Mouse (Mus musculus): ENCODE data around the gene Gpld1. TPM values are rescaled to one million over a fixed set of nuclear protein-coding genes. Genes with fewer than 3 reads are reported as not detected.

Gpld1 gene
- polyA plus RNA-seq (2014; fragmentation: Nextera tagmentation; extraction: Ambion mirVana) = 1.7 and 2.2 TPM in 2 replicates

DNA sequence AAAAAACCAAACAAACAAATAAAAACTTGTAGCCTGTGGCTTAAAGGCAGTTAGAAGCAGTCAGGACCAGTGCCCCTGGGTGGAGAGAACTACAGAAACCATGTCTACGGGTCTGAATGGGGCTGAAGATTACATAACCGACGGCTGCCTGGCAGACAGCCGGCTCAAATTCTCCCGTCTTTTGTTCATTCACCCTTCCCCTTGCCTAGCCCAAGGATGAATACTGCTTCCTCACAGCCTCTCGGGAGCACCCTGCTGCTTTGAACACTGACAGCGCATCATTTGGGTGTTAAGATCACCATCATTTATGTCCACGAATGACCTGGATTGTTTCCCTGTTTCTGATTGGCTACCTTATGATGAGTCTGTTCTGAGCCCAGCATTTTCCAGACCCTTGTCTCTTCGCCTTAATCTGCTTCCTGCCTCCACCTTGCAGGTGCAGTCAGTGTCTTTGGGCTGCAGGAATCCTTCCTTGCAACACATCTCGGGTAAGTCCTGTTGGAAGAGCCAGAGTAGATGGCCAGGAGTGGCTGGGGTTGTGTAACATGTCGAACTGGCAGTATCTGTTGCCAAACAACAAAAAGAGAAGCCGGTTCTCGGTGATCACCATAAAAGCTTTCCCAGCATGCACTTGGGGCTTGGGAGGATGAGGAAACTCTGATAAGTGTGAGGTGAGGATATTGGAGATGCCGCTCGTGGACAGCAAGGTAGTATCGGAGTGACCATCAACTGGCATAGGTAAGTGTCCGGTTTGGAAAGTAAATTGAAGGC is at the start of gene Gpld1:
Gene Gpld1 (plus strand): TSS at position 641 of the 771 bp plus-strand sequence.
- no peaks in the 10 kb centered on the region for H3K27me3 ChIP-seq (replicated peaks; ENCODE audit: control insufficient read depth, insufficient read depth, low read length)
- H3K9me3 ChIP-seq (ENCODE audit: control insufficient read depth, low read length) = no peaks in the 10 kb centered on the region
- DNase-seq (ENCODE audit: low spot score) (peak; percentile 14), ATAC-seq (ENCODE audit: low read depth) (no peak)
- H3K36me3 ChIP-seq (ENCODE audit: control insufficient read depth, insufficient read depth, low read length) = no peaks in the 10 kb centered on the region
- 58% methylated on average over 17 of the region's 17 CpGs for WGBS
- no peak within 1 kb of the TSS for H3K4me2 ChIP-seq (ENCODE audit: low read depth, low read length)
- no peak within 1 kb of the TSS for H3K27ac ChIP-seq (replicated peaks; ENCODE audit: low read depth, low read length)
- H3K4me3 ChIP-seq (ENCODE audit: low read depth, low read length) = no peak within 1 kb of the TSS
- peaks cover 5% of the 10 kb centered on the region; the same call in 1 of the 2 replicates for H3K4me1 ChIP-seq (ENCODE audit: control insufficient read depth, insufficient read depth, low read length)
- H3K9ac ChIP-seq (ENCODE audit: low read depth, low read length) = no peak within 1 kb of the TSS

DNA sequence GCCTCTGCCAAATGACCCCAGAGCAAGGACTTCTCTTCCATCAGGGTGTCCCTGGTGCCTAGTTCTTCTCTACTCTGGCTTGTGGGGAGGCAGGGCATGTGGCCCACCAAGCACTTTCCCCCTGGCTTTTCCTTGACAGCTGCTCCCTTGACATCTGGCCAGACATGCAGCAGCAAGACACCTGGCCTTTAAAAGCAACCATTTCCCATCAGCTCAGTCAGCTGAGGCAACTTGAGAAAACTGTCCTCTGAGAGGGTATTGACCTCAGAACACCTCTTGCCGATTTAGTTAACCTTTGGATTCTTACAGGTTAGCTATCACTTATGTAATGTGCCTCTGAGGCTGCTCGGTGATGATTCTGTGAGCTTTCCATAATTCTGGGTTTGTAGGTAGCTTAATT is 49.1 kb upstream of the Gpld1 start:
- H3K9ac ChIP-seq (ENCODE audit: low read depth, low read length) = no peak overlapping the region
- DNase-seq (ENCODE audit: low spot score) (no peak), ATAC-seq (ENCODE audit: low read depth) (no peak)
- H3K4me3 ChIP-seq (ENCODE audit: low read depth, low read length) = no peak overlapping the region
- no peaks in the 10 kb centered on the region for H3K27me3 ChIP-seq (replicated peaks; ENCODE audit: control insufficient read depth, insufficient read depth, low read length)
- no peaks in the 10 kb centered on the region for H3K36me3 ChIP-seq (ENCODE audit: control insufficient read depth, insufficient read depth, low read length)
- H3K4me2 ChIP-seq (ENCODE audit: low read depth, low read length) = no peak overlapping the region
- H3K9me3 ChIP-seq (ENCODE audit: control insufficient read depth, low read length) = no peaks in the 10 kb centered on the region
- 80% methylated on average over 2 of the region's 2 CpGs for WGBS
- H3K4me1 ChIP-seq (ENCODE audit: control insufficient read depth, insufficient read depth, low read length) = no peaks in the 10 kb centered on the region
- H3K27ac ChIP-seq (replicated peaks; ENCODE audit: low read depth, low read length) = no peak overlapping the region

DNA sequence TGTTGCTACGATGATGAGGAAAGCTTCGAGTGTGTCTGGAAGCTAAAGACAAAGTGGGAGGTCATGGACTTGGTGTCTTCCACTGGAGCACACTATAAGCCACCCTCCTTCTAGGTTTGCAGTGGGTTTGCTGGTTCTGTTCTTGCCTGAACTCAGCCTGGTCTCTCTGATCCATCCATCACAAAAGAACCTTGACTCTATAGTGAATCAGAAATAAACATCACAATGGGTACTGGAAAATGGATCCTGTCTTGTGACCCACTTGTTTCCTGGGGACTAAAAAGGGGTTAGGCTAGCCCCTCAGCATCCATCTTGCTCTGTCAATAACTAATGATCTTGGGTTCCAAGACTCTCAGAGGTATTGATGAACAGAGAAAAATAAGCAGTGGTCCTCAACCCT is 41.0 kb upstream of the Gpld1 start:
- Histone ChIP-seq H3K9me3 (ENCODE audit: control insufficient read depth, low read length) (no peaks in the 10 kb centered on the region), H3K4me2 (ENCODE audit: low read depth, low read length) (no peak overlapping the region), H3K9ac (ENCODE audit: low read depth, low read length) (no peak overlapping the region), H3K36me3 (ENCODE audit: control insufficient read depth, insufficient read depth, low read length) (no peaks in the 10 kb centered on the region), H3K27ac (replicated peaks; ENCODE audit: low read depth, low read length) (no peak overlapping the region), H3K4me1 (ENCODE audit: control insufficient read depth, insufficient read depth, low read length) (no peaks in the 10 kb centered on the region), H3K4me3 (ENCODE audit: low read depth, low read length) (no peak overlapping the region), H3K27me3 (replicated peaks; ENCODE audit: control insufficient read depth, insufficient read depth, low read length) (no peaks in the 10 kb centered on the region)
- ATAC-seq (ENCODE audit: low read depth) (no peak), DNase-seq (ENCODE audit: low spot score) (no peak)
- 89% methylated on average over 2 of the region's 2 CpGs for WGBS

DNA sequence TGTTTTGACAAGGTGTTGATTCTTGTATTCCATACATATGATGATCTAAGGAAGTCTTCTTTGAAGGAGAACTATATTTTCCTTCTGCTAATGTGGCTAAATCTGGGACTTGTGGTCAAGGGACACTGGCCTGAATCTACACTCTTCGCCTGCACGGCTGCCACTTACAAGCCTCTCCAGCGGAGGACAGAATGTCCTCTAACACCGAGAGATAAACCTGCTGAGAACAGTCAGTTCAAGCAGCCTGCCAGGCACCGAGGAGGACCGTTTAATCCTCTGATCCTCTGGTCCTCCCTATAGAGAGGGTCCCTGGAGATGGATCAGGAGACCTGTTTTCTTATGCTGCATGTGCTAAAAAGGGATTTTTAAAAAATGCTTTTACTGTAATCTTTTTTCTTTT is 39.5 kb upstream of the Gpld1 start:
- WGBS = 77% methylated on average over 6 of the region's 6 CpGs
- Histone ChIP-seq H3K27ac (replicated peaks; ENCODE audit: low read depth, low read length) (no peak overlapping the region), H3K36me3 (ENCODE audit: control insufficient read depth, insufficient read depth, low read length) (no peaks in the 10 kb centered on the region), H3K9me3 (ENCODE audit: control insufficient read depth, low read length) (no peaks in the 10 kb centered on the region), H3K4me3 (ENCODE audit: low read depth, low read length) (no peak overlapping the region), H3K27me3 (replicated peaks; ENCODE audit: control insufficient read depth, insufficient read depth, low read length) (no peaks in the 10 kb centered on the region), H3K4me1 (ENCODE audit: control insufficient read depth, insufficient read depth, low read length) (no peaks in the 10 kb centered on the region), H3K9ac (ENCODE audit: low read depth, low read length) (no peak overlapping the region), H3K4me2 (ENCODE audit: low read depth, low read length) (no peak overlapping the region)
- ATAC-seq (ENCODE audit: low read depth) (no peak), DNase-seq (ENCODE audit: low spot score) (no peak)

DNA sequence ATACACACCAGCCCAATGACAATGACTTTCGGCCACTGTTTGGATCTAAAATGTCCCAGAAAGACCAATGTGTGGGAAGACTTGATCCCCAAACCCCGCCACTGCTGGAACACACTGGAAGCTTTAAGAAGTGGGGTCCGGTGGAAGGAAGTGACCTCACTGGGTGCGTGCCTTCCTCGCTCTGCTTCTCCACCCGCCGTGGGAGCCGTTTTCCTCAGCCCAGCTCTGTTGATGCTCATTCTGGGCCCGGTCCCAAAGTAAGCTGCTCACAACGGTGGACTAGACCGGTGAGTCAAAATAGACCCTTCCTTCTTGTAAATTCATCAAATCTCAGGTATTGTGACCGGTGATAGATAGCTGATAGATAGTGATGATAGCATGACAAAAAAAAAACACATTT is 37.5 kb upstream of the Gpld1 start:
- H3K27ac ChIP-seq (replicated peaks; ENCODE audit: low read depth, low read length) = no peak overlapping the region
- ATAC-seq (ENCODE audit: low read depth) = no peak
- DNase-seq (ENCODE audit: low spot score) = no peak
- no peak overlapping the region for H3K4me2 ChIP-seq (ENCODE audit: low read depth, low read length)
- no peak overlapping the region for H3K4me3 ChIP-seq (ENCODE audit: low read depth, low read length)
- H3K36me3 ChIP-seq (ENCODE audit: control insufficient read depth, insufficient read depth, low read length) = no peaks in the 10 kb centered on the region
- 86% methylated on average over 12 of the region's 12 CpGs for WGBS
- H3K9me3 ChIP-seq (ENCODE audit: control insufficient read depth, low read length) = no peaks in the 10 kb centered on the region
- no peaks in the 10 kb centered on the region for H3K4me1 ChIP-seq (ENCODE audit: control insufficient read depth, insufficient read depth, low read length)
- no peak overlapping the region for H3K9ac ChIP-seq (ENCODE audit: low read depth, low read length)
- no peaks in the 10 kb centered on the region for H3K27me3 ChIP-seq (replicated peaks; ENCODE audit: control insufficient read depth, insufficient read depth, low read length)

DNA sequence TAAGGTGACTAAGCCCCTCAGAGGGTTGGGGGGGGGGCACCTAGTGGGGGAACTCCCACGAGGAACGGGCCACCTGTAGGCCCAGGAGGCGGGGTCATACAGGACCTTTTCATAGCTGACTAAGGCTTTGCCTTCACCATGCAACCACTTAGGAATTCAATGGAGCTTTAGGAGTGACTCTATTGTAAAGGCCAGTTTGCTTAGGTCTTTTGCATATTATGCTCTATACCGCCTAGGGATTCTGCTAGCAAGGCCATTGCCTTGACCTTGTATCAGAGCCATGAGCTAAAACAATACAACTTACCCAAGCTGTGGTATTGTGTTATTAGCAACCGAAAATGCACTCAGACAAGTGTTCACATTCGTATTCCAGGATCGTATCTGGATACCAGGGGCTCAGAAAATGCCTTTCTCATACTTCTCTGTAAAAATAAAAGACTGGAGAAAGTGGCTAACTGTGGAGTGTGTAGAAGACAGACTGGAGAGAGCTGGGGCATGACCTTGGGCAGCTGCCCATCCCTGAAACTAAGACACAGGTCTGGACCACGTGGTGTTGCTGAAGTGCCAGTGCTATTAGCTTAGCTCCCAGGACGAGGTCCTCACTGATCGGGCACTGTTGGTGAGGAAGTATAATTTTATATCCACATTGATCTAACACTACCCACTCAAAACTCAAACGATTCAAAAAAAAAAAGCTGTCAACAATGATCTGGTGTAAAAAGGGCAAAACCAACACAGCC is 36.0 kb upstream of the Gpld1 start:
- no peaks in the 10 kb centered on the region for H3K27me3 ChIP-seq (replicated peaks; ENCODE audit: control insufficient read depth, insufficient read depth, low read length)
- H3K36me3 ChIP-seq (ENCODE audit: control insufficient read depth, insufficient read depth, low read length) = peaks cover 10% of the 10 kb centered on the region; the same call in 1 of the 2 replicates
- H3K27ac ChIP-seq (replicated peaks; ENCODE audit: low read depth, low read length) = no peak overlapping the region
- no peaks in the 10 kb centered on the region for H3K4me1 ChIP-seq (ENCODE audit: control insufficient read depth, insufficient read depth, low read length)
- H3K9ac ChIP-seq (ENCODE audit: low read depth, low read length) = no peak overlapping the region
- H3K9me3 ChIP-seq (ENCODE audit: control insufficient read depth, low read length) = no peaks in the 10 kb centered on the region
- 81% methylated on average over 11 of the region's 11 CpGs for WGBS
- H3K4me3 ChIP-seq (ENCODE audit: low read depth, low read length) = no peak overlapping the region
- no peak for ATAC-seq (ENCODE audit: low read depth)
- DNase-seq (ENCODE audit: low spot score) = no peak
- H3K4me2 ChIP-seq (ENCODE audit: low read depth, low read length) = no peak overlapping the region

DNA sequence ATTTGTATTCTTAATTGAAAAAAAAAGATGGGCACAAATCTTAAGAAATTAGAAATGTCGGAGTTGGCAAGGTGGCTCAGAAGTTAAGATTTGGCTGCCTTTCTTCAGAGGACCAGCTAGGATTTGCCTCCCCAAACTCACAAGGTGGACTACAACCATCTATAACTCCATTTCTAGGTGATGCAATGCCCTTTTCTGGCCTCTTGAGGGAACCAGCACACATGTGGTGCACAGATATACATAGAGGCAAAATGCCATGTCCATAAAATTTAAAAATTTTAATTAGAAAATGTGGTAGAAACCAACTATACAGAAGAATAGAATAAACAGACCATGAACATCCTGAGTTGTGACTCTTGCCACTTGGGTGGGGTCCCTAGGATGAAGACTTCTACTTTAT is 33.8 kb upstream of the Gpld1 start:
- 88% methylated on average over 1 of the region's 1 CpGs for WGBS
- DNase-seq (ENCODE audit: low spot score) = no peak
- H3K27me3 ChIP-seq (replicated peaks; ENCODE audit: control insufficient read depth, insufficient read depth, low read length) = no peaks in the 10 kb centered on the region
- no peak for ATAC-seq (ENCODE audit: low read depth)
- H3K27ac ChIP-seq (replicated peaks; ENCODE audit: low read depth, low read length) = no peak overlapping the region
- H3K9ac ChIP-seq (ENCODE audit: low read depth, low read length) = no peak overlapping the region
- H3K9me3 ChIP-seq (ENCODE audit: control insufficient read depth, low read length) = no peaks in the 10 kb centered on the region
- H3K4me2 ChIP-seq (ENCODE audit: low read depth, low read length) = no peak overlapping the region
- no peaks in the 10 kb centered on the region for H3K4me1 ChIP-seq (ENCODE audit: control insufficient read depth, insufficient read depth, low read length)
- peaks cover 20% of the 10 kb centered on the region; the same call in 1 of the 2 replicates for H3K36me3 ChIP-seq (ENCODE audit: control insufficient read depth, insufficient read depth, low read length)
- H3K4me3 ChIP-seq (ENCODE audit: low read depth, low read length) = no peak overlapping the region

DNA sequence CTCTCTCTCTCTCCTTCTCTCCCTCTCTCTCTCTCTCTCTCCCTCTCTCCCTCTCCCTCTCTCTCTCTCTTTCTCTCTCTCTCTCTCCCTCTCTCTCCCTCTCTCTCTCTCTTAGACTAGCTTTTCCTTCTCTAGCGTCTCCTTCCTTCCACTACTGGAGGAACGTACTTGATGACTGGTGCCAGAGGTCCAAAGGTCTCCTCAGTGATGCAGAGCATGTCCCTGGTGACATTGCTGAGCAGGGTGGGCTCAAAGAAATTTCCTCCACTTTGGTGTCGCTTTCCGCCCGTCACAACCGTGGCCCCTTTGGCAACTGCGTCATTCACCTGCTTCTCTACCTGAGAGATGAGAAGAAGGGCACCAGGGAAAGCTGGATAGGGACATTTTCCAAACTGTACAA is 29.4 kb upstream of the Gpld1 start:
- no peak for ATAC-seq (ENCODE audit: low read depth)
- Histone ChIP-seq H3K36me3 (ENCODE audit: control insufficient read depth, insufficient read depth, low read length) (peaks cover 32% of the 10 kb centered on the region), H3K4me2 (ENCODE audit: low read depth, low read length) (no peak overlapping the region), H3K27me3 (replicated peaks; ENCODE audit: control insufficient read depth, insufficient read depth, low read length) (no peaks in the 10 kb centered on the region), H3K4me3 (ENCODE audit: low read depth, low read length) (no peak overlapping the region), H3K4me1 (ENCODE audit: control insufficient read depth, insufficient read depth, low read length) (no peaks in the 10 kb centered on the region), H3K9me3 (ENCODE audit: control insufficient read depth, low read length) (no peaks in the 10 kb centered on the region), H3K9ac (ENCODE audit: low read depth, low read length) (no peak overlapping the region), H3K27ac (replicated peaks; ENCODE audit: low read depth, low read length) (no peak overlapping the region)
- WGBS = 87% methylated on average over 7 of the region's 7 CpGs
- no peak for DNase-seq (ENCODE audit: low spot score)

Measured in embryonic facial prominence, embryonic 14.5 days (tissue).